Mouse (Mus musculus): Measurements from ENCODE around the gene Arhgap44. TPM values are rescaled to one million over a fixed set of nuclear protein-coding genes. Genes with fewer than 3 reads are reported as not detected.

Gene Arhgap44
- total RNA-seq, 2 experiments from 2014 or later, result 6.8 to 9.0 TPM

Small RNA genes lying within 50 kb of the gene (microRNA-seq; reads per million reads assigned to microRNA genes)
- 0 reads per million in 2 experiments for gene Gm25991

Other genes starting within 250 kb of the Arhgap44 start
- gene Elac2, start 183.9 kb downstream of the Arhgap44 start, total RNA-seq (2021), result 10 to 100 TPM; 17.8 to 19.1 TPM
- under 1 TPM in 1 of 2 experiments, not detected in 1; 0.25 TPM for gene 1700086D15Rik, start 3.1 kb downstream of the Arhgap44 start, total RNA-seq (2021)
- 1 to 10 TPM in 1 of 2 experiments, under 1 TPM in 1; 0.51 to 1.2 TPM for gene Myocd, start 107.0 kb upstream of the Arhgap44 start, total RNA-seq (2021)